Mouse (Mus musculus): ENCODE results near the gene Adad2. TPM values are rescaled to one million over a fixed set of nuclear protein-coding genes. Genes with fewer than 3 reads are reported as not detected.
A peak's percentile ranks its signal among the peaks of the same experiment; 100 is the strongest.

Adad2 gene
- polyA plus RNA-seq, 1 experiment = 54.3 TPM

- Histone ChIP-seq H3K27ac (ENCODE audit: control insufficient read depth, insufficient read depth, low read depth, low read length) (peak overlapping the region; percentile 73), H3K4me1 (ENCODE audit: control insufficient read depth, insufficient read depth, low read length) (no peaks in the 10 kb centered on the region), H3K27me3 (ENCODE audit: control insufficient read depth, insufficient read depth, low read length) (no peaks in the 10 kb centered on the region), H3K36me3 (ENCODE audit: control insufficient read depth, insufficient read depth, low read length) (no peaks in the 10 kb centered on the region), H3K4me3 (ENCODE audit: control insufficient read depth, low read depth, low read length) (no peak overlapping the region)
- TF ChIP-seq POLR2A (IDR thresholded peaks at IDR 0.05; ENCODE audit: control insufficient read depth, low read depth, low read length) (no peak), CTCF (IDR thresholded peaks at IDR 0.05; ENCODE audit: control insufficient read depth, insufficient read depth, insufficient replicate concordance, low read depth, low read length) (no peak)
These were observed 34.3 kb downstream of the Adad2 start for GRCm38 (mm10) chr8:119646846-119647245.

GRCm38 (mm10) chr8:119651324-119651723, 38.8 kb downstream of the Adad2 start:
- Histone ChIP-seq H3K4me3 (ENCODE audit: control insufficient read depth, low read depth, low read length) (no peak overlapping the region), H3K27me3 (ENCODE audit: control insufficient read depth, insufficient read depth, low read length) (no peaks in the 10 kb centered on the region), H3K36me3 (ENCODE audit: control insufficient read depth, insufficient read depth, low read length) (no peaks in the 10 kb centered on the region), H3K4me1 (ENCODE audit: control insufficient read depth, insufficient read depth, low read length) (no peaks in the 10 kb centered on the region), H3K27ac (ENCODE audit: control insufficient read depth, insufficient read depth, low read depth, low read length) (no peak overlapping the region)
- TF ChIP-seq CTCF (IDR thresholded peaks at IDR 0.05; ENCODE audit: control insufficient read depth, insufficient read depth, insufficient replicate concordance, low read depth, low read length) (no peak), POLR2A (IDR thresholded peaks at IDR 0.05; ENCODE audit: control insufficient read depth, low read depth, low read length) (no peak)

- Histone ChIP-seq H3K36me3 (ENCODE audit: control insufficient read depth, insufficient read depth, low read length) (no peaks in the 10 kb centered on the region), H3K27ac (ENCODE audit: control insufficient read depth, insufficient read depth, low read depth, low read length) (no peak overlapping the region), H3K27me3 (ENCODE audit: control insufficient read depth, insufficient read depth, low read length) (no peaks in the 10 kb centered on the region), H3K4me1 (ENCODE audit: control insufficient read depth, insufficient read depth, low read length) (peaks cover 18% of the 10 kb centered on the region), H3K4me3 (ENCODE audit: control insufficient read depth, low read depth, low read length) (no peak overlapping the region)
- TF ChIP-seq POLR2A (IDR thresholded peaks at IDR 0.05; ENCODE audit: control insufficient read depth, low read depth, low read length) (no peak), CTCF (IDR thresholded peaks at IDR 0.05; ENCODE audit: control insufficient read depth, insufficient read depth, insufficient replicate concordance, low read depth, low read length) (peak; percentile 55; the same call in 1 of the 2 replicates)
These were observed 44.3 kb downstream of the Adad2 start for GRCm38 (mm10) chr8:119656709-119657464.

GRCm38 (mm10) chr8:119661081-119661480, 48.5 kb downstream of the Adad2 start:
- no peaks in the 10 kb centered on the region for H3K27me3 ChIP-seq (ENCODE audit: control insufficient read depth, insufficient read depth, low read length)
- TF ChIP-seq CTCF (IDR thresholded peaks at IDR 0.05; ENCODE audit: control insufficient read depth, insufficient read depth, insufficient replicate concordance, low read depth, low read length) (no peak), POLR2A (IDR thresholded peaks at IDR 0.05; ENCODE audit: control insufficient read depth, low read depth, low read length) (peak; percentile 70; the same call in 1 of the 2 replicates)
- H3K4me3 ChIP-seq (ENCODE audit: control insufficient read depth, low read depth, low read length) = peak overlapping the region; percentile 81
- H3K4me1 ChIP-seq (ENCODE audit: control insufficient read depth, insufficient read depth, low read length) = peaks cover 22% of the 10 kb centered on the region
- no peaks in the 10 kb centered on the region for H3K36me3 ChIP-seq (ENCODE audit: control insufficient read depth, insufficient read depth, low read length)
- H3K27ac ChIP-seq (ENCODE audit: control insufficient read depth, insufficient read depth, low read depth, low read length) = peak overlapping the region; percentile 75

- H3K4me1 ChIP-seq (ENCODE audit: control insufficient read depth, insufficient read depth, low read length) = peaks cover 22% of the 10 kb centered on the region
- no peaks in the 10 kb centered on the region for H3K27me3 ChIP-seq (ENCODE audit: control insufficient read depth, insufficient read depth, low read length)
- no peak overlapping the region for H3K27ac ChIP-seq (ENCODE audit: control insufficient read depth, insufficient read depth, low read depth, low read length)
- no peak for TF ChIP-seq CTCF (IDR thresholded peaks at IDR 0.05; ENCODE audit: control insufficient read depth, insufficient read depth, insufficient replicate concordance, low read depth, low read length)
- TF ChIP-seq POLR2A (IDR thresholded peaks at IDR 0.05; ENCODE audit: control insufficient read depth, low read depth, low read length) = no peak
- H3K36me3 ChIP-seq (ENCODE audit: control insufficient read depth, insufficient read depth, low read length) = no peaks in the 10 kb centered on the region
- H3K4me3 ChIP-seq (ENCODE audit: control insufficient read depth, low read depth, low read length) = no peak overlapping the region
These were observed 49.3 kb downstream of the Adad2 start for GRCm38 (mm10) chr8:119661892-119662291.

- Histone ChIP-seq H3K4me3 (ENCODE audit: control insufficient read depth, low read depth, low read length) (no peak overlapping the region), H3K36me3 (ENCODE audit: control insufficient read depth, insufficient read depth, low read length) (no peaks in the 10 kb centered on the region), H3K4me1 (ENCODE audit: control insufficient read depth, insufficient read depth, low read length) (peaks cover 22% of the 10 kb centered on the region), H3K27ac (ENCODE audit: control insufficient read depth, insufficient read depth, low read depth, low read length) (no peak overlapping the region), H3K27me3 (ENCODE audit: control insufficient read depth, insufficient read depth, low read length) (no peaks in the 10 kb centered on the region)
- TF ChIP-seq CTCF (IDR thresholded peaks at IDR 0.05; ENCODE audit: control insufficient read depth, insufficient read depth, insufficient replicate concordance, low read depth, low read length) (no peak), POLR2A (IDR thresholded peaks at IDR 0.05; ENCODE audit: control insufficient read depth, low read depth, low read length) (no peak)
These were observed 50.9 kb downstream of the Adad2 start for GRCm38 (mm10) chr8:119663440-119663839.

GRCm38 (mm10) chr8:119665270-119665669, 52.7 kb downstream of the Adad2 start:
- no peak overlapping the region; the same call in 1 of the 2 replicates for H3K27ac ChIP-seq (ENCODE audit: control insufficient read depth, insufficient read depth, low read depth, low read length)
- TF ChIP-seq CTCF (IDR thresholded peaks at IDR 0.05; ENCODE audit: control insufficient read depth, insufficient read depth, insufficient replicate concordance, low read depth, low read length) = no peak
- no peak for TF ChIP-seq POLR2A (IDR thresholded peaks at IDR 0.05; ENCODE audit: control insufficient read depth, low read depth, low read length)
- peaks cover 20% of the 10 kb centered on the region for H3K4me1 ChIP-seq (ENCODE audit: control insufficient read depth, insufficient read depth, low read length)

More at GRCm38 (mm10) chr8:119665270-119665669, 52.7 kb downstream of the Adad2 start:
- Histone ChIP-seq H3K36me3 (ENCODE audit: control insufficient read depth, insufficient read depth, low read length) (no peaks in the 10 kb centered on the region), H3K4me3 (ENCODE audit: control insufficient read depth, low read depth, low read length) (no peak overlapping the region), H3K27me3 (ENCODE audit: control insufficient read depth, insufficient read depth, low read length) (no peaks in the 10 kb centered on the region)

Other genes starting within 250 kb of the Adad2 start
- 5.3 and 5.4 TPM in 2 replicates for gene Mlycd, start 217.9 kb upstream of the Adad2 start, polyA plus RNA-seq (2012; rRNA removed)
- gene Osgin1, start 178.6 kb upstream of the Adad2 start, polyA plus RNA-seq (2012; rRNA removed) = 437 and 440 TPM in 2 replicates
- gene Necab2, start 166.0 kb upstream of the Adad2 start, polyA plus RNA-seq (2012; rRNA removed) = 14.8 and 16.0 TPM in 2 replicates
- 1.3 and 1.4 TPM in 2 replicates for gene Slc38a8, start 111.0 kb upstream of the Adad2 start, polyA plus RNA-seq (2012; rRNA removed)
- 21.3 and 25.2 TPM in 2 replicates for gene Mbtps1, start 54.0 kb upstream of the Adad2 start, polyA plus RNA-seq (2012; rRNA removed)
- gene Hsdl1, start 37.6 kb upstream of the Adad2 start, polyA plus RNA-seq (2012; rRNA removed) = 12.7 and 12.9 TPM in 2 replicates
- gene Dnaaf1, start 37.5 kb upstream of the Adad2 start, polyA plus RNA-seq (2012; rRNA removed) = 577 and 660 TPM in 2 replicates
- gene Taf1c, start 7.5 kb upstream of the Adad2 start, polyA plus RNA-seq (2012; rRNA removed) = 6.3 and 6.9 TPM in 2 replicates
- 12.3 and 13.3 TPM in 2 replicates for gene Kcng4, start 22.9 kb downstream of the Adad2 start, polyA plus RNA-seq (2012; rRNA removed)
- 25.8 and 26.9 TPM in 2 replicates for gene Wfdc1, start 53.6 kb downstream of the Adad2 start, polyA plus RNA-seq (2012; rRNA removed)
- gene Atp2c2, start 87.3 kb downstream of the Adad2 start, polyA plus RNA-seq (2012; rRNA removed) = 1.2 and 1.4 TPM in 2 replicates
- 6.4 and 6.8 TPM in 2 replicates for gene Tldc1, start 165.7 kb downstream of the Adad2 start, polyA plus RNA-seq (2012; rRNA removed)
- 20.0 and 25.4 TPM in 2 replicates for gene Cotl1, start 227.8 kb downstream of the Adad2 start, polyA plus RNA-seq (2012; rRNA removed)
- 16.3 and 16.9 TPM in 2 replicates for gene Klhl36, start 249.5 kb downstream of the Adad2 start, polyA plus RNA-seq (2012; rRNA removed)